Mouse (Mus musculus) megakaryocyte, embryonic 14.5 days (primary cell): ENCODE measurements at regions not wholly inside any gene's neighbourhood (a gene's known extent, or its start where the extent isn't known, plus 50 kb on each side); places are given as distances from the start of the nearest gene placed in this dataset.

ENCODE experiments used
- H3K27me3 ChIP-seq: replicated peaks from 2 replicates; pipeline ENCODE3; 2012; ENCODE audit warnings: inconsistent platforms
- H3K36me3 ChIP-seq: replicated peaks from 2 replicates; pipeline ENCODE3; 2012; ENCODE audit warnings: low read length, inconsistent platforms, mixed read lengths
- H3K4me1 ChIP-seq: 2 replicates; pipeline ENCODE4 v1.6.1; 2012; ENCODE audit warnings: inconsistent platforms
- H3K4me3 ChIP-seq: replicated peaks from 2 replicates; pipeline ENCODE3; 2012; ENCODE audit warnings: moderate library complexity, mild to moderate bottlenecking, inconsistent platforms
- H3K9me3 ChIP-seq: 2 replicates; pipeline ENCODE4 v1.6.1; 2012; ENCODE audit warnings: inconsistent platforms
- FLI1 ChIP-seq: IDR thresholded peaks from 2 replicates; pipeline ENCODE4 v1.6.1; 2012; ENCODE audit warnings: low read length, inconsistent platforms, mixed read lengths
- GATA1 ChIP-seq: IDR thresholded peaks from 3 replicates; pipeline ENCODE4 v1.6.1; 2012; ENCODE audit warnings: mixed read lengths, low read length, inconsistent platforms, borderline replicate concordance

DNA sequence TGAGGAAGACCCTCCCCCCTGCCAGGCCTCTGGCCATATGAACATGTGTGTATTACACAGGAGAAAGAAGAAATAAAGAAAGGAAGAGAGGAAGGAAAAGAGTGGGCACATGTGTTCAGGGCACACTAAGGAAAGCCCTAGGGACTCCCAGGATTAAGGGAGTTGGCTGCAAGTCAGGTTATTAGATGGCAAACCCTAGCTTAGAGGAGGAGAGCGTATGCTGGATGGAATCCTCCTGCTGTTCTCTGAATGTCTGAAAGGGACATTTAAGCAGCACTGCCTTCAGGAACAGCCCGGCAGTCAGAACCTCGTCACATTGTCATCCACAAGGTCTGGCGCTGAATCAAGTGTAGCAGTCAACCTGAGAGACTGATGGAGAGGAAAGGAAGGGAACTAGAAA is 98.1 kb upstream of the Ppp1r26 start:
- Histone ChIP-seq H3K4me1 (peaks cover 9% of the 10 kb centered on the region), H3K4me3 (no peak overlapping the region), H3K27me3 (peaks cover 20% of the 10 kb centered on the region), H3K36me3 (no peaks in the 10 kb centered on the region), H3K9me3 (no peaks in the 10 kb centered on the region)
- TF ChIP-seq FLI1: no peak
- TF ChIP-seq GATA1: no peak

DNA sequence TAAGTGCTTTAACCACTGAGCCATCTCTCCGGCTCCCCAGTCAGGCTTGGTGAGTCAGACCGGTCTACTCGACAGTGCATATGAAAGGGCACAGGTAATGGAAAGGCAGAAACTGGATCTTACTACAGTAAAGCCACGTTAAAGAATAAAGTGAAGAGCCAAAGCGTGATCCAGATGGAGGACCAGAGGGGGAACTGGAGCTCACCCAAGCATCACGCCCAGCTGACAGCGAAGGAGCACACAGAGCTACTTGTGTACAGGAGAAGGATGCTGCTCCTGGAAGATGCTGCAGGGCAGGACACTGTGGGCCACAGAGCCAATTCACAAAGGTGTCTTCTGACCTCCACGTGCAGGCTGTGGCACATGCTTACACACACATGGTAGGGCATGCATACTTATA is 96.7 kb upstream of the Ppp1r26 start:
- no peak for TF ChIP-seq GATA1
- no peak for TF ChIP-seq FLI1
- H3K36me3 ChIP-seq: no peaks in the 10 kb centered on the region
- no peaks in the 10 kb centered on the region for H3K9me3 ChIP-seq
- H3K4me3 ChIP-seq: no peak overlapping the region
- H3K27me3 ChIP-seq: peaks cover 14% of the 10 kb centered on the region
- peaks cover 9% of the 10 kb centered on the region for H3K4me1 ChIP-seq

DNA sequence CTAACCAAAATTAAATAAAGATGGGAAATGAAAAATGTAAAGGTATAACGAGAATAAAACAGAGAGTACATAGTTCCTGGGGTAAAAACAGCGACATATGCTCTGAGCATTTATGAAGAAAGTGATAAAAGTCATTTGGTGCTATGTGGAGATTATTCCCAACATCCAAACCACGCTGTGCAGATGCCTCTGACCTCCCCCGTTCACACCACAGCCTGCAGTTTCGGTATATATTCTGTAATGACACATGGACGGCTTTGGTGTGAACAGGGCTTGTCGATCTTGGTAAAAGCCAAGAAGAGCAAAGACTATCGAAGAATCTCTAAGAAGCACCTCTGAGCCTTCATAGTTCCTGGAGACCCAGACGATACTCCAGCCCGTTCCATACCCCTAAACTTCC is 95.2 kb upstream of the Ppp1r26 start:
- Histone ChIP-seq H3K27me3 (peaks cover 13% of the 10 kb centered on the region), H3K4me3 (no peak overlapping the region), H3K36me3 (no peaks in the 10 kb centered on the region), H3K9me3 (no peaks in the 10 kb centered on the region), H3K4me1 (peaks cover 9% of the 10 kb centered on the region)
- TF ChIP-seq FLI1 (no peak), GATA1 (no peak)

- H3K9me3 ChIP-seq: no peaks in the 10 kb centered on the region
- H3K4me1 ChIP-seq: peaks cover 9% of the 10 kb centered on the region
- H3K36me3 ChIP-seq: no peaks in the 10 kb centered on the region
- TF ChIP-seq FLI1 (no peak), GATA1 (no peak)
- H3K27me3 ChIP-seq: peaks cover 7% of the 10 kb centered on the region
- no peak overlapping the region for H3K4me3 ChIP-seq
These were observed 93.7 kb upstream of the Ppp1r26 start for GRCm38 (mm10) chr2:28352903-28353302.

- H3K27me3 ChIP-seq: peaks cover 22% of the 10 kb centered on the region
- H3K36me3 ChIP-seq: no peaks in the 10 kb centered on the region
- no peaks in the 10 kb centered on the region for H3K9me3 ChIP-seq
- H3K4me3 ChIP-seq: no peak overlapping the region
- H3K4me1 ChIP-seq: no peaks in the 10 kb centered on the region
- no peak for TF ChIP-seq GATA1
- no peak for TF ChIP-seq FLI1
These were observed 84.4 kb upstream of the Ppp1r26 start for GRCm38 (mm10) chr2:28362199-28362598.

DNA sequence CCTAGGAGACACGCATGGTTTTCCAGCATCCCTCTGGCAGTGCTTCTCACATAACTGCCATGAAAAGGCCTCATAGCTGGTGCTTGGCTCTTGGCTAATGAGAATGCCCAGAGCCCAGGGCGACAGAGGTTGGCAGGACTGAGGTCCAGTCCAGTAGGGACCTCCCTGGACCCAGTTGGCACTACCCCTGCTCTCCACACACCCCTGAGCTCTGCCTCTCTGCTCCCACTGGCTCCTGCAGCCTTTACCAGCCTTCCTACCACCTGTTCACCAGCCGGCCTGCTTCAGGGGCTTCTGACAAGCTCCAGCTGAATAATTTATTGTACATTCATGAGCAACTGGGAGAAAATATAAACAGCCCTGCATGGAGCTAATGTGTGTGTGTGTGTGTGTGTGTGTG is 82.0 kb upstream of the Ppp1r26 start:
- TF ChIP-seq FLI1 (no peak), GATA1 (no peak)
- H3K4me3 ChIP-seq: no peak overlapping the region
- H3K27me3 ChIP-seq: peaks cover 29% of the 10 kb centered on the region
- 0 out of 2 replicates have a peak, but pooled peaks cover under 1% of the 10 kb centered on the region for H3K4me1 ChIP-seq
- H3K9me3 ChIP-seq: no peaks in the 10 kb centered on the region
- H3K36me3 ChIP-seq: no peaks in the 10 kb centered on the region

GRCm38 (mm10) chr2:28365756-28366155 is 80.8 kb upstream of the Ppp1r26 start:
- Histone ChIP-seq H3K27me3 (peaks cover 40% of the 10 kb centered on the region), H3K4me3 (no peak overlapping the region), H3K9me3 (no peaks in the 10 kb centered on the region), H3K4me1 (0 out of 2 replicates have a peak, but pooled peaks cover 3% of the 10 kb centered on the region), H3K36me3 (no peaks in the 10 kb centered on the region)
- no peak for TF ChIP-seq GATA1
- no peak for TF ChIP-seq FLI1

- H3K4me1 ChIP-seq: 0 out of 2 replicates have a peak, but pooled peaks cover under 1% of the 10 kb centered on the region
- no peak overlapping the region for H3K4me3 ChIP-seq
- no peaks in the 10 kb centered on the region for H3K36me3 ChIP-seq
- no peak for TF ChIP-seq FLI1
- TF ChIP-seq GATA1: no peak
- H3K27me3 ChIP-seq: peaks cover 55% of the 10 kb centered on the region
- H3K9me3 ChIP-seq: no peaks in the 10 kb centered on the region
These were observed 71.8 kb upstream of the Ppp1r26 start for GRCm38 (mm10) chr2:28374838-28375237.

- no peak for TF ChIP-seq GATA1
- no peak for TF ChIP-seq FLI1
- peaks cover 59% of the 10 kb centered on the region for H3K27me3 ChIP-seq
- H3K4me3 ChIP-seq: no peak overlapping the region
- no peaks in the 10 kb centered on the region for H3K9me3 ChIP-seq
- H3K36me3 ChIP-seq: no peaks in the 10 kb centered on the region
- no peaks in the 10 kb centered on the region for H3K4me1 ChIP-seq
These were observed 68.4 kb upstream of the Ppp1r26 start for GRCm38 (mm10) chr2:28377948-28378822.

DNA sequence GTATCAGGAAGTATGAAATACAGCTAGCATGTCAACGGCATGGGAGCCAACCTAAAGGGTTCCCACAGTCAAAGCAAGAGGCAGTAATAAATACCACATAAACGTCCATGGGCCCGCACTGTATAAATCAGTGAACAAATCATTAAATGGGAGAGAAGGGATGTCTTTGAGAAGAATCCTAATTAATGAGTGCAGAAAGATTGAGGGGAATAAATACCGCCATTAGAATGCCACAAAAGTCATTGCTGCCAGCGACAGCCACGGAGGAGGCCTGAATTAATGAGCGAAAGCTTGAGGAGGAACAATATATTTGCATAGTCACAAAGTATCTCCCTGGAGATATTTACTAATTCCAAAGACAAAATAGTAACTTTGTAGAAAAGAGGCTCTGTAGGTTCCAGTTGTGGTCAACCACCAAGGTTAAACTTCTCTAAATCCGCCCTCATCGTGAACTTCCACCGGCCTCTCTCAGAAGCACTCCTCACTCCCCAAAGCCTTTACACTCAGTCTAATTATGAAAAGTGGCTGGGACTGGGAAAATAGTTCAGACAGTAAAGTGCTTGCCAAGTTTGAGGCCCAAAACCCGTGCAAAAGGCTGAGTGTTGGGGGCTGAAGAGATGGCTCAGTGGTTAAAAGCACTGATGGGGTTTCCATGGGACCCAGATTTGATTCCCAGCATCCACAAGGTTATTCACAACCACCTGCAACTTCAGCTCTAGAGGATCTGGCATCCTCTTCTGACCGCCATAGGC is 64.4 kb upstream of the Ppp1r26 start:
- no peak overlapping the region for H3K4me3 ChIP-seq
- peaks cover 56% of the 10 kb centered on the region for H3K27me3 ChIP-seq
- H3K4me1 ChIP-seq: no peaks in the 10 kb centered on the region
- H3K36me3 ChIP-seq: no peaks in the 10 kb centered on the region
- TF ChIP-seq GATA1 (no peak), FLI1 (no peak)
- no peaks in the 10 kb centered on the region for H3K9me3 ChIP-seq
